Mouse (Mus musculus) intestine, embryonic 16.5 days (tissue): ENCODE measurements at regions not wholly inside any gene's neighbourhood (a gene's known extent, or its start where the extent isn't known, plus 50 kb on each side); places are given as distances from the start of the nearest gene placed in this dataset.

Experiments used
- ATAC-seq: fragments of 200-750 bp; cut with Nextera tagmentation; 2 replicates; pipeline ENCODE4 v1.8.0; 2017; ENCODE audit warnings: moderate TSS enrichment, moderate library complexity
- H3K27ac ChIP-seq: fragments of 300-500 bp; sonication (generic); 2 replicates; pipeline ENCODE4 v1.5.1; 2014; ENCODE audit warnings: mild to moderate bottlenecking, low read length
- H3K27me3 ChIP-seq: fragments of 300-500 bp; sonication (generic); replicated peaks from 2 replicates; pipeline ENCODE4 v1.6.1; 2014; ENCODE audit warnings: low read length, control low read depth, mixed read lengths; ENCODE audit not compliant: control insufficient read depth, insufficient read depth
- H3K36me3 ChIP-seq: fragments of 300-500 bp; sonication (generic); 2 replicates; pipeline ENCODE4 v1.6.1; 2014; ENCODE audit warnings: low read length, control low read depth; ENCODE audit not compliant: control insufficient read depth, insufficient read depth
- H3K4me1 ChIP-seq: fragments of 300-500 bp; sonication (generic); 2 replicates; pipeline ENCODE4 v1.6.1; 2014; ENCODE audit warnings: low read length, control low read depth, mixed read lengths; ENCODE audit not compliant: control insufficient read depth, insufficient read depth
- H3K4me2 ChIP-seq: fragments of 300-500 bp; sonication (generic); 2 replicates; pipeline ENCODE4 v1.6.1; 2014; ENCODE audit warnings: low read depth, low read length, control low read depth
- H3K4me3 ChIP-seq: fragments of 300-500 bp; sonication (generic); 2 replicates; pipeline ENCODE4 v1.5.1; 2014; ENCODE audit warnings: mild to moderate bottlenecking, low read length
- H3K9ac ChIP-seq: fragments of 300-500 bp; sonication (generic); 2 replicates; pipeline ENCODE4 v1.6.1; 2014; ENCODE audit warnings: low read depth, low read length
- H3K9me3 ChIP-seq: fragments of 300-500 bp; sonication (generic); 2 replicates; pipeline ENCODE4 v1.6.1; 2016; ENCODE audit warnings: low read length, control low read depth; ENCODE audit not compliant: control insufficient read depth
- WGBS: fragments of 180-500 bp; shearing (Covaris S2); extraction: QIAGEN DNeasy Blood & Tissue Kit; methylation state at CpG from one replicate; pipeline ENCODE4 v1.1.7; 2014; 5-methylcytosine and 5-hydroxymethylcytosine counted together

DNA sequence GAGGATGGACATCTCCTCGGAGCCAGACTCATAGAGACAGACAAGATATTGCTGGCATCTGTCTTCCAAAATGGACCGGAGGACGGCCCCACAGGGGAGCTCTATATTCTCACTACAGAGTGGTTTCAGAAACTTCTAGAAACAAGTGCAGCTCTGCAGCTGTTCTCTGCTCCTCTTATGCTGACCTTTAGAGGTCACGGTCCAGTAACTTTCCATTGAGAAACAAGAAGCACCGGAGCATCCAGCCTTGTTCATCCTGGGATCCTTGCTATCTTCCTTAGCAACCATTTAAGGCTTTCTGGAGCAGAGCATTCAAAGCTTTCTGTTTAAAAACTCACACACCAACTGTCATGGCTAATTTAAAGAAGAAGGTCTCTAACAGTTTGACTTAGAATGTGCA is 94.7 kb upstream of the Tcerg1l start:
- H3K27ac ChIP-seq: no peak overlapping the region
- WGBS: 87% methylated on average over 5 of the region's 5 CpGs
- no peak overlapping the region for H3K4me3 ChIP-seq
- no peak overlapping the region for H3K4me2 ChIP-seq
- ATAC-seq: no peak
- H3K9ac ChIP-seq: no peak overlapping the region
- no peaks in the 10 kb centered on the region for H3K9me3 ChIP-seq
- H3K27me3 ChIP-seq: no peaks in the 10 kb centered on the region
- no peaks in the 10 kb centered on the region for H3K4me1 ChIP-seq
- H3K36me3 ChIP-seq: no peaks in the 10 kb centered on the region

DNA sequence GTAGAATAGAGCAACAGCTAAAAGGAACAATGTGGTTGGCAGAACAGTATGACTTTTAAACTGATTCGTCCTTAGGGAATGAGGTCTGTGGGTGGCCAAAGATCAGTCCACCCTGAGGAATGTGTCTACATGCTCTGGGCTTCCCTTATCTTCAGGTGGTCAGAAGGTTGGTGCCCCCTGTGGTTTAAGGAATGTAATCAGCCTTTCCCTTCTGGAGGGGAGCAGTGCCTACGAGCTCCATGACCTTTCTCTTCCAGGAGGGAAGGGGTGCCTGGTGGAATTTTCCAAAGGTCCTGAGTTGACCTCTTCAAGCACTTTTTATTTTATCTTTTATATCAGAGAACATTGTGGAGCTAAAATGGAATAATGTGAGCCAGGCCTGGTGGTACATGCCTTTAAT is 91.9 kb upstream of the Tcerg1l start:
- H3K27me3 ChIP-seq: no peaks in the 10 kb centered on the region
- ATAC-seq: no peak
- WGBS: 82% methylated on average over 2 of the region's 2 CpGs

DNA sequence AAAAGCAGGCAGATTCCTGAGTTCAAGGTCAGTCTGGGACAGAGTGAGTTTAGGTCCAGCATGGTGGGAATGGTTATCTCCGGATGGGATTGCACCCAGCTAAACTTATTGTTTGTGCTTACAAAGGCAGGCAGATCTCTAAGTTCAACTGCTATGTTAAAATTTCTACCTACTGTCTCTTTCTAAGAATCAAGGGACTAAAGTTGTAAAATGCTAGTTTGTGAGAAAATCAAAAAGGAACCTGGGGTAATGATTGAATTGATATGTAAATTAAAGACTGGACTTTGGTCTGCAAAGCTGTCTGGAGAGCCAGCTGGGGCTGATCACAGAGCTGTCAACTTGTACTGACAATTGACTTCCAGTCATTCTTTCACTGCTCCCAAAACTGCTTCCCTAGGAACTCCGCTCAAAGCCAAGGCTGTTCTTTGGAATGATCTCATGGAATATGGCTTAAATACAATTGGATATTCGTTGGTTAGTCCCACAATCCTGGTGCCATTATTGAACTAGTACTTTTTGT is 90.7 kb upstream of the Tcerg1l start:
- H3K9ac ChIP-seq: no peak overlapping the region
- H3K27ac ChIP-seq: no peak overlapping the region
- H3K4me2 ChIP-seq: no peak overlapping the region
- no peaks in the 10 kb centered on the region for H3K4me1 ChIP-seq
- H3K4me3 ChIP-seq: no peak overlapping the region
- H3K27me3 ChIP-seq: no peaks in the 10 kb centered on the region
- ATAC-seq: no peak
- WGBS: 81% methylated on average over 3 of the region's 3 CpGs
- no peaks in the 10 kb centered on the region for H3K36me3 ChIP-seq
- H3K9me3 ChIP-seq: no peaks in the 10 kb centered on the region

More for the DNA sequence above, 91.9 kb upstream of the Tcerg1l start:
- Histone ChIP-seq H3K9me3 (no peaks in the 10 kb centered on the region), H3K27ac (no peak overlapping the region), H3K9ac (no peak overlapping the region), H3K4me2 (no peak overlapping the region), H3K4me3 (no peak overlapping the region), H3K36me3 (no peaks in the 10 kb centered on the region), H3K4me1 (no peaks in the 10 kb centered on the region)

DNA sequence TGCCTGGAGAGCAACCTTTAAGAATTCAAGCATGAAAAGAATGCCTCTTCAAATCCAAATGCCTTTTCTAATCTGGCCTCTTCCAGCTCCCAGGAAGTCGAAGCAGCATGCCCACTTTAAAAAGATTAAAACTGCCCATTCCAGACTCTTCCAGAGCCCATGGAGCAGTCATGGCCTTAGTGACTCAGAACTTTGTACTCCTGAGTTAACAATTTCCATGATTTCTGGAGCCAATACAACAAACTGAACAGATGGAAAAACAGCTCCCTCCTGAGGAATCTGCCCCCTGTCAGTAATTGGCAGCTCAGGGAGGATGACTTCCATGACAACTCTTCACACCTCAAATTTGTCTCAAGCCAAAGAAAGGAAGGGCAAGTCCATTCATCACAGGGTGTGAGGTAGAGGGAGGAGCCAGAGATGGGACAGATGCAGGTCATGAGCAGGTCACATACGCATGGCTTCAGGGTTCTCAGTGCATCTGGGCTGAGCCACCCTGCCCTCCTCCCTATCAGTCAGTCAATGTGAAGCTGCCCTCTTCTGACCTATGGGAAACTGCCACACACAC is 75.4 kb upstream of the Tcerg1l start:
- no peak for ATAC-seq
- whole genome bisulfite sequencing: 36% methylated on average over 2 of the region's 2 CpGs
- H3K4me2 ChIP-seq: no peak overlapping the region
- no peaks in the 10 kb centered on the region for H3K4me1 ChIP-seq
- H3K9ac ChIP-seq: no peak overlapping the region
- H3K27ac ChIP-seq: no peak overlapping the region
- H3K4me3 ChIP-seq: no peak overlapping the region
- no peaks in the 10 kb centered on the region for H3K9me3 ChIP-seq
- H3K27me3 ChIP-seq: no peaks in the 10 kb centered on the region
- H3K36me3 ChIP-seq: no peaks in the 10 kb centered on the region

DNA sequence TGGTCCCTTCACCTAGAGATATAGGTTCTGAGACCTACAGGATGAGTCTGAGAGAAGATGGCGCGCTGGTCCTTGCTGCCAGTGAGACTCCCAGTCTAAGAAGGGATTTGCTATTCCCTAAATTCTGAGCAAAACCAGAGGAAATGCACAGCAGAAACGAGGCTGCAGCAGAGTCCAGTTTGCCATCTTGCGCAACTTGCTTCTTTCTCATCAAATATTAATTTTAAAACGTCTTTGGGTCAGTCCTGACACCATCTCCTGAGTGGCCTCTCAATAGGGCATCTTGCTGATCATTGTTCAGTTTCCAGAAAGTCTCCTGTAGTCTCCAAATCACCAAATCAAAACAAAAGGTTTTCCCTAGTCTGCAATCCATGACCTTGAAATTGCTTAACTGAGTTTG is 74.8 kb upstream of the Tcerg1l start:
- Histone ChIP-seq H3K27ac (no peak overlapping the region), H3K36me3 (no peaks in the 10 kb centered on the region), H3K4me2 (no peak overlapping the region), H3K9ac (no peak overlapping the region), H3K27me3 (no peaks in the 10 kb centered on the region), H3K9me3 (no peaks in the 10 kb centered on the region), H3K4me1 (no peaks in the 10 kb centered on the region), H3K4me3 (no peak overlapping the region)
- ATAC-seq: no peak
- 80% methylated on average over 5 of the region's 5 CpGs for WGBS

DNA sequence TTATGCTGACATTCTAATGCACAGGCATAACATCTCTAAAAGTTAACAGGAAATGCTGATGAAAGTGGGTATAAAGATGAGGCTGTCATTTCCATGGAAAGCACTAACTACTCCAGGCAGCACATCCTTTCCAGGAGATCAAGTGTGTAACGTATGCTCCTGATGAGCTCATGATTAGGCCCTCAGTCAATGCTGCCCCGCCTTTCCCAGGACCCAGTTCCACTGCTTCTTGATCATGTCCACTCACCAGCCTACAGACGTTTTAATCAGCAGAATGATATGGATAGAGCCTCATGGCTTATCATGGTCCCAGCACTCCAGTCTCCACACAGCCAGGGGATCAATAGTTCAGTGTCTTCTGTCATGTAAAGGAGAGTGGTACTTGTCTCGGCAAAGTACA is 71.7 kb upstream of the Tcerg1l start:
- Histone ChIP-seq H3K4me3 (no peak overlapping the region), H3K36me3 (no peaks in the 10 kb centered on the region), H3K9me3 (no peaks in the 10 kb centered on the region), H3K4me2 (no peak overlapping the region), H3K27me3 (no peaks in the 10 kb centered on the region), H3K27ac (no peak overlapping the region), H3K9ac (no peak overlapping the region), H3K4me1 (no peaks in the 10 kb centered on the region)
- WGBS: 73% methylated on average over 4 of the region's 4 CpGs
- no peak for ATAC-seq

DNA sequence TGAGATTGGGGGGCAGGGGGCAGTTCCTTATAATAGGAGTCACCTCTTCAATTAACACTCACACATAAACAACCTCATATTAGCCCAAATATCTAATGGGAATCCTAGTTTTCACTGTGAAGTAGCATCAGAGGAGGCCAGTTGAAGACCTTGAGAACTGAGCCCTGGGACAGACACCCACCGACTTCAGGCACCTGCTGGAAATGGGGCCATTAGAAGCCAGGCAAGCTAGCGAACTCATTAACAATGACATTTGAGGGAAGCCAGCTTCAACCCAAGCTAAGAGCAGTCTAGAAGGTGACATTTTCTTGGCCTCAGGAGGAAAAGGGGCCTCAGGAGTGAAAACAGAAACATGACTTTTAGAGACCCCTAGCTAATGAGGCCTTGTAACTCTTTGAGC is 70.9 kb upstream of the Tcerg1l start:
- no peaks in the 10 kb centered on the region for H3K9me3 ChIP-seq
- no peak overlapping the region for H3K9ac ChIP-seq
- H3K4me1 ChIP-seq: no peaks in the 10 kb centered on the region
- no peak overlapping the region for H3K27ac ChIP-seq
- no peaks in the 10 kb centered on the region for H3K36me3 ChIP-seq
- no peak overlapping the region for H3K4me3 ChIP-seq
- H3K4me2 ChIP-seq: no peak overlapping the region
- ATAC-seq: no peak
- WGBS: 79% methylated on average over 2 of the region's 2 CpGs
- H3K27me3 ChIP-seq: no peaks in the 10 kb centered on the region

DNA sequence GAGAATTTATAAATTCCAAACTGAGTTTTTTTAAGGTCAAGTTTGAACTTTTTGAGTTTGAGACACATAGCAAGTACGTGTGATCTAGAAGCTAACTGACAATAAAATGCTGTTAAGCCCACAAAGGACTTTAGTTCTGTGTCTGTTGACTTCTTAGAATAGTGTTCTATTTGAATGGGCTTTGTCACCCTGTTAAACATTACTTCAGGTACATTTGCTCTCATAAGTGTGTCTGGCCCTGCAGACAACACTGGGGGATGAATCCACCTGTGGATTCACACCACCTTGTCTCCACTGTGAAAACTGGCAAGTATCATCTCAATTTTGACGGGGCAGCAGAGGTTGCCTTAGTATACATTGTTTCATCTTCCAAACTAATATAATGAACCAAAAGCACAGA is 70.5 kb upstream of the Tcerg1l start:
- no peaks in the 10 kb centered on the region for H3K36me3 ChIP-seq
- H3K27ac ChIP-seq: no peak overlapping the region
- H3K4me1 ChIP-seq: no peaks in the 10 kb centered on the region
- no peak overlapping the region for H3K4me3 ChIP-seq
- no peak overlapping the region for H3K4me2 ChIP-seq
- no peaks in the 10 kb centered on the region for H3K9me3 ChIP-seq
- no peak for ATAC-seq
- H3K27me3 ChIP-seq: no peaks in the 10 kb centered on the region
- H3K9ac ChIP-seq: no peak overlapping the region
- WGBS: 55% methylated on average over 2 of the region's 2 CpGs

DNA sequence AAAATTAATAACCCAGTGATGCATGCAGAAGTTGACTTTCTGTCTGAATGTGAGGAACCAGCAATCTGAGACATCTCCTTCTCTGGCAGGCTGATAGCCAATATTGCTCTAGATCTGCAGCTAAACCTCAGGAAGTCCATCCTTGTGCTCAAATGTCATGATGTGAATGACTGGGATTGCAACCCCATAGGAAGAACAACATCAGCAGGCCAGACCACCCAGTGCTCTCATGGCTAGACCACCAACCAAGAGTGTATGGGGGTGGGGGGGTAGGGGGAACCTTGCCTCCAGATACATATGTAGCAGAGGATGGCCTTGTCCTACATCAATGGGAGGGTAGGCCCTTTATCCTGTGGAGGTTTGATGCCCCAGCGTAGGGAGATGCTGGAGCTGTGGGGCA is 69.9 kb upstream of the Tcerg1l start:
- WGBS: 62% methylated on average over 1 of the region's 1 CpGs

DNA sequence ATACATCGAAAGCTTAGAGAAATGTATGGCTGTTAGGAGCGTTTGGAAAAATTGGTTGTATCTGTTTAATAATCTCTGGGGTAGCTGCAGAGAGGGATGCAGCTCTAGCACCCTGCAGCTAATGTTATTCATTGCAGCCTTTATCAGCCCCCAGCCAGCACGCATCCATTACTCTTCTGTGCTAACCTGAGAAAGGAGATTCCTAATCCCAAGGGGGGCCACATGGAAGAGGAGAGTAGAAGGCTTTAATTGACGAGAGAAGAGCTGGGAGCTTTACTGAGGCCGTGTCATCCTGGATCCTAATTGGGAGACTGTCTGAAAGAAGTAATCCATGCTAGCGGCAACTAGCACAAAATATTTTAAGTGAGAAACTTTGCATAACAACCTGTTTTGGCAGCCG is 60.4 kb upstream of the Tcerg1l start:
- Histone ChIP-seq H3K4me1 (no peaks in the 10 kb centered on the region), H3K9ac (no peak overlapping the region)

More for the DNA sequence above, 69.9 kb upstream of the Tcerg1l start:
- Histone ChIP-seq H3K9me3 (no peaks in the 10 kb centered on the region), H3K36me3 (no peaks in the 10 kb centered on the region), H3K4me1 (no peaks in the 10 kb centered on the region), H3K27ac (no peak overlapping the region), H3K27me3 (no peaks in the 10 kb centered on the region), H3K9ac (no peak overlapping the region), H3K4me2 (no peak overlapping the region), H3K4me3 (no peak overlapping the region)
- no peak for ATAC-seq

More for the DNA sequence above, 60.4 kb upstream of the Tcerg1l start:
- H3K36me3 ChIP-seq: no peaks in the 10 kb centered on the region
- no peak overlapping the region for H3K4me3 ChIP-seq
- H3K27me3 ChIP-seq: no peaks in the 10 kb centered on the region
- ATAC-seq: no peak
- no peaks in the 10 kb centered on the region for H3K9me3 ChIP-seq
- no peak overlapping the region for H3K27ac ChIP-seq
- 58% methylated on average over 7 of the region's 7 CpGs for WGBS
- no peak overlapping the region for H3K4me2 ChIP-seq
